Mouse (Mus musculus): ENCODE measurements at regions not wholly inside any gene's neighbourhood (a gene's known extent, or its start where the extent isn't known, plus 50 kb on each side); places are given as distances from the start of the nearest gene placed in this dataset.
"Not testable (repeated sequence)": the region's sequence is repeated elsewhere in the genome, so short reads cannot be mapped to it uniquely, and the experiment has no call there.

GRCm38 (mm10) chr1:47646681-47647080 lies 754.0 kb upstream of the Slc39a10 start:
- no peak for DNase-seq (ENCODE audit: low spot score)

- DNase-seq (ENCODE audit: low spot score), result no peak
Measured at GRCm38 (mm10) chr1:47606597-47606996, 713.9 kb upstream of the Slc39a10 start.

GRCm38 (mm10) chr1:47603989-47604360 lies 711.3 kb upstream of the Slc39a10 start:
- DNase-seq (ENCODE audit: low spot score), result no peak

GRCm38 (mm10) chr1:47603294-47603988 lies 710.8 kb upstream of the Slc39a10 start:
- no peak for DNase-seq (ENCODE audit: low spot score)

- not testable (repeated sequence) for DNase-seq (ENCODE audit: low spot score)
Measured at GRCm38 (mm10) chr1:47593641-47594040, 701.0 kb upstream of the Slc39a10 start.

- no peak for DNase-seq (ENCODE audit: low spot score)
Measured at GRCm38 (mm10) chr1:47545606-47546005, 653.0 kb upstream of the Slc39a10 start.

GRCm38 (mm10) chr1:47511426-47511825 lies 618.8 kb upstream of the Slc39a10 start:
- DNase-seq (ENCODE audit: low spot score), result no peak

- DNase-seq (ENCODE audit: low spot score), result no peak
Measured at GRCm38 (mm10) chr1:47507801-47508200, 615.1 kb upstream of the Slc39a10 start.

- no peak for DNase-seq (ENCODE audit: low spot score)
Measured at GRCm38 (mm10) chr1:47488581-47489204, 596.0 kb upstream of the Slc39a10 start.

GRCm38 (mm10) chr1:47486087-47486486 lies 593.4 kb upstream of the Slc39a10 start:
- DNase-seq (ENCODE audit: low spot score), result no peak

- DNase-seq (ENCODE audit: low spot score), result no peak
Measured at GRCm38 (mm10) chr1:47479059-47479458, 586.4 kb upstream of the Slc39a10 start.

- DNase-seq (ENCODE audit: low spot score), result no peak
Measured at GRCm38 (mm10) chr1:47466573-47467253, 574.1 kb upstream of the Slc39a10 start.

- DNase-seq (ENCODE audit: low spot score), result no peak
Measured at GRCm38 (mm10) chr1:47448737-47449489, 556.3 kb upstream of the Slc39a10 start.

- DNase-seq (ENCODE audit: low spot score), result no peak
Measured at GRCm38 (mm10) chr1:47448070-47448469, 555.4 kb upstream of the Slc39a10 start.

GRCm38 (mm10) chr1:47446021-47446420 lies 553.4 kb upstream of the Slc39a10 start:
- DNase-seq (ENCODE audit: low spot score), result no peak

GRCm38 (mm10) chr1:47432829-47433228 lies 540.2 kb upstream of the Slc39a10 start:
- no peak for DNase-seq (ENCODE audit: low spot score)

- DNase-seq (ENCODE audit: low spot score), result no peak
Measured at GRCm38 (mm10) chr1:47405164-47405563, 512.5 kb upstream of the Slc39a10 start.

GRCm38 (mm10) chr1:47386579-47386978 lies 493.9 kb upstream of the Slc39a10 start:
- no peak for DNase-seq (ENCODE audit: low spot score)

- DNase-seq (ENCODE audit: low spot score), result no peak
Measured at GRCm38 (mm10) chr1:47378795-47379194, 486.1 kb upstream of the Slc39a10 start.

- no peak for DNase-seq (ENCODE audit: low spot score)
Measured at GRCm38 (mm10) chr1:47339718-47340439, 447.2 kb upstream of the Slc39a10 start.

- no peak for DNase-seq (ENCODE audit: low spot score)
Measured at GRCm38 (mm10) chr1:47310572-47311075, 418.0 kb upstream of the Slc39a10 start.
